Mouse (Mus musculus) kidney, embryonic 16.5 days (tissue): ENCODE results near the gene Opcml. TPM values are rescaled to one million over a fixed set of nuclear protein-coding genes. Genes with fewer than 3 reads are reported as not detected.

Experiments
- ATAC-seq: fragments of 200-750 bp; cut with Nextera tagmentation; 2 replicates; pipeline ENCODE4 v1.8.0; 2017; ENCODE audit warnings: moderate TSS enrichment; ENCODE audit not compliant: low FRiP score, low TSS enrichment
- H3K27ac ChIP-seq: fragments of 300-500 bp; sonication (generic); 2 replicates; pipeline ENCODE4 v1.5.1; 2014; ENCODE audit warnings: low read length
- H3K27me3 ChIP-seq: fragments of 300-500 bp; sonication (generic); 2 replicates; pipeline ENCODE4 v1.6.1; 2014; ENCODE audit warnings: low read length, control low read depth, mixed read lengths; ENCODE audit not compliant: insufficient read depth
- H3K36me3 ChIP-seq: fragments of 300-500 bp; sonication (generic); 2 replicates; pipeline ENCODE4 v1.6.1; 2014; ENCODE audit warnings: low read length, control low read depth, mixed read lengths; ENCODE audit not compliant: insufficient read depth
- H3K4me1 ChIP-seq: fragments of 300-500 bp; sonication (generic); 2 replicates; pipeline ENCODE4 v1.6.1; 2014; ENCODE audit warnings: low read length, control low read depth, mixed read lengths; ENCODE audit not compliant: insufficient read depth
- H3K4me2 ChIP-seq: fragments of 300-500 bp; sonication (generic); replicated peaks from 2 replicates; pipeline ENCODE4 v1.6.1; 2014; ENCODE audit warnings: low read depth, low read length
- H3K4me3 ChIP-seq: fragments of 300-500 bp; sonication (generic); 2 replicates; pipeline ENCODE4 v1.5.1; 2014; ENCODE audit warnings: mild to moderate bottlenecking, low read length
- H3K9ac ChIP-seq: fragments of 300-500 bp; sonication (generic); replicated peaks from 2 replicates; pipeline ENCODE4 v1.6.1; 2014; ENCODE audit warnings: low read length
- H3K9me3 ChIP-seq: fragments of 300-500 bp; sonication (generic); 2 replicates; pipeline ENCODE4 v1.6.1; 2016; ENCODE audit warnings: low read length, control low read depth
- WGBS: fragments of 180-500 bp; shearing (Covaris S2); extraction: QIAGEN DNeasy Blood & Tissue Kit; methylation state at CpG from one replicate; pipeline ENCODE4 v1.1.7; 2014; 5-methylcytosine and 5-hydroxymethylcytosine counted together
- polyA plus RNA-seq: library from polyadenylated mRNA; unstranded; fragments of >200 nt; fragmentation: Nextera tagmentation; extraction: Ambion mirVana; gene quantifications from 2 replicates; pipeline ENCODE4 v1.2.1, GENCODE M21; 2015

Opcml gene
- polyA plus RNA-seq, 1 experiment from 2014 or later: 2.0 TPM

DNA sequence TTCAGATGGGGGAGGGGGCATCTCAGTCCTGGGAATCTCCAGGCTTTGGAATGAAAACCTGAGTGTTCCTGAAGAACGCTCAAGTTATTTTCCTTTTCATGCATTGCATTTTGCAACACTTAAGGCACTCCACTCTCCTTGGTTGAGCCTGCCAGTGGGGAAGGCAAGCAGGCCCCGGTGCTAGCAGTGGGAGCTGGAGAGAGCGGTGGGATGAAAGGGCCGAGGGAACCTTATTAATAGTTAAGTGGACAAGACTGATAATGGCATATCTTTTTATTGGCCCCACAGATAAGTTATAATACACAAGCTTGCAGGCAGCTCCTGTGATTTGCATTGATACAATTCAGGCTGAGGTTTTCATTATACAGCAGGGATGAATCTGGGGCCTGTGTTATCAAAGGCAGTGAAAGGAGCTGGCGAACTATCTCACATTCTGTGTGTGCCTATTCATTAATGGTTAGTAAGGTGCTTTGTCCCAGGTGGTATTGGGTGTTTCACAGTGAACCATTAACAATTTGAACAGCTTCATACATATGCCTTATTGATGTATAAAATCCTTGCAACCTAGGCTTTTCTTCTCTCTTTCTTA lies 407.6 kb downstream of the Opcml start:
- Histone ChIP-seq H3K4me1 (no peaks in the 10 kb centered on the region), H3K27me3 (no peaks in the 10 kb centered on the region), H3K9me3 (no peaks in the 10 kb centered on the region), H3K4me2 (no peak overlapping the region), H3K36me3 (no peaks in the 10 kb centered on the region), H3K9ac (no peak overlapping the region), H3K4me3 (no peak overlapping the region), H3K27ac (no peak overlapping the region)
- WGBS: 82% methylated on average over 5 of the region's 5 CpGs
- no peak for ATAC-seq

DNA sequence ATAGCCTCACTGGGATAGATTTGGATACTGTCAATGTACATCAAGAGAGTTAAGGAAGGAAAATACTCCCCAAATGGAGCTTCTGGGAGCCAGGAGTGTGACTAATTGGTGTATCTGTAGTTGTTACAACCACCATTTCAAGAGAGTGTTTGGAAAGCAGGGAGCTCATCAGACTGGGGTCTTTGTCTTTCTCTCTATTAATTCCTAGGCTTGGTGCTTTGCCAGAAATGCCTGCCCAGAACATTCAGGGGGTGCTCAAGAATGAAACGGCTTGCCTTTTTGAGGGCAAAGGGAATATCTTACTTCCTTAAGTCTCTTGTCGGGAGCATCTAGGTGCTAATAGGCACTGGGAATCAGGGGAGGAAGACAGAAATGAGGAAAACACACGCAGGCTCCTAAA lies 416.9 kb downstream of the Opcml start:
- H3K36me3 ChIP-seq: no peaks in the 10 kb centered on the region
- H3K4me1 ChIP-seq: no peaks in the 10 kb centered on the region
- peaks cover 4% of the 10 kb centered on the region; the same call in 1 of the 2 replicates for H3K9me3 ChIP-seq
- no peak overlapping the region for H3K4me2 ChIP-seq
- no peak overlapping the region for H3K27ac ChIP-seq
- no peak overlapping the region for H3K9ac ChIP-seq
- H3K4me3 ChIP-seq: no peak overlapping the region
- 91% methylated on average over 3 of the region's 3 CpGs for WGBS
- H3K27me3 ChIP-seq: no peaks in the 10 kb centered on the region
- ATAC-seq: no peak

DNA sequence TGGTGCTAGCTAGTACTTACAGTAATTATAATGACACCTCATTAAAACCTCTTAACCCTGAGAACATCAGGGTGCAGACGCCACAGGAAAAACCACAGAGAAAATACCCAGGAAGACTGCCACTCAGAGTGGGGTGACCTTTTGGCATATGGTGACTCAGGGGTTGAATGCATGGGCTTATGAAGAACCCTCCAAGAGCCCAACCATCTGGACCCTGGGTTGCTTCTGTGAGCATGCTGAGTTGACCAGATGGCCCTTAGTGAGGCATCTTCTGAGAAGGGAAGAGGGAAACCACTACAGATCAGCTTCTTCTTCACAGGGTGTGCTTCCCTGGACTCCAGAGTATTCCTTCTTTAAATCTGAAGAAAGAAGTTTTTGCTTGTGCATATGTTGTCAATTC lies 418.1 kb downstream of the Opcml start:
- peaks cover 4% of the 10 kb centered on the region; the same call in 1 of the 2 replicates for H3K9me3 ChIP-seq
- no peak overlapping the region for H3K4me3 ChIP-seq
- H3K36me3 ChIP-seq: no peaks in the 10 kb centered on the region
- 90% methylated on average over 1 of the region's 1 CpGs for WGBS
- H3K9ac ChIP-seq: no peak overlapping the region
- H3K27me3 ChIP-seq: no peaks in the 10 kb centered on the region
- ATAC-seq: no peak
- no peaks in the 10 kb centered on the region for H3K4me1 ChIP-seq
- no peak overlapping the region for H3K4me2 ChIP-seq
- no peak overlapping the region for H3K27ac ChIP-seq

DNA sequence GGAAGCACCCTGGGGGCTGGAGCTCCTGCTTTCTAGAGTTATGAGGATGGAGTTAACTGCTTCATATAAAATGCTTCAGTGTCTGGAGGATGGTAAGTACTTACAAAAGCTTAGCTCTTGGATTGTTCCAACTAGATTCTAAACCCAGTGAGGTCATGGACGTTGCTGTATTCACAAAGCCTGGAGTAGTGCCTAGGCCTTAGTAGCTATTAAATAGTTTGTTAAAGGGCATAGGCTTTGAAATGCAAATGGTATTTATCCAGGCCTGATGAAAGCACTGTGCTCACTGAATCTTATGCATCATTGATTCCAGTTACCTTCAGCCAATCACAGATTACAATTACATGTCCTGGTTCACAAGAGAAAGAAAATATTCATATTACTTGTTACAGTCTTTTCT lies 421.3 kb downstream of the Opcml start:
- H3K4me2 ChIP-seq: no peak overlapping the region

DNA sequence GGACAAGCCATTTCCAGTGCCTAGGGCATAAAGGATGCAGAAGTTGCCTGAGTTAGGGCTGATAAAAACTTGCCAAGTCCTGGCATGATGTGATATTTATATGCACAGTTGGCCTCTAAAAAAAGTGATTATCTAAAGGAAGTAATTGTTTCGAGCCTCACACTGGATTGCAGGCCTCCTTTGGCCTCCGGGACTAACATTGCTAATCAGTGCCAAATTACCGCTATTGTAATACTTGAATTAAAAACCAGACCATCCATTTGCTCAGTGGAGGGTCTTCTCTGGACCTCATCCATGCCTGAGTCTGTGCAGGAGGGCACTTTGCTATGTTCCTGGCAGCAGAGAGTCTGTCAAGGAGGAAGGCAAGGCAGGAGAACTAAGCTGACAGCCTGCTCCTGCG lies 423.3 kb downstream of the Opcml start:
- H3K27ac ChIP-seq: no peak overlapping the region
- H3K4me1 ChIP-seq: no peaks in the 10 kb centered on the region
- no peak overlapping the region for H3K4me3 ChIP-seq
- ATAC-seq: no peak
- H3K36me3 ChIP-seq: no peaks in the 10 kb centered on the region
- no peak overlapping the region for H3K9ac ChIP-seq
- no peaks in the 10 kb centered on the region for H3K27me3 ChIP-seq
- 75% methylated on average over 4 of the region's 4 CpGs for WGBS
- no peaks in the 10 kb centered on the region for H3K9me3 ChIP-seq
- H3K4me2 ChIP-seq: no peak overlapping the region

More for the DNA sequence above, 421.3 kb downstream of the Opcml start:
- ATAC-seq: no peak
- H3K27me3 ChIP-seq: no peaks in the 10 kb centered on the region
- no peaks in the 10 kb centered on the region for H3K9me3 ChIP-seq
- 39% methylated on average over 1 of the region's 1 CpGs for WGBS
- H3K27ac ChIP-seq: no peak overlapping the region
- H3K4me1 ChIP-seq: no peaks in the 10 kb centered on the region
- no peak overlapping the region for H3K9ac ChIP-seq
- no peak overlapping the region for H3K4me3 ChIP-seq
- no peaks in the 10 kb centered on the region for H3K36me3 ChIP-seq

DNA sequence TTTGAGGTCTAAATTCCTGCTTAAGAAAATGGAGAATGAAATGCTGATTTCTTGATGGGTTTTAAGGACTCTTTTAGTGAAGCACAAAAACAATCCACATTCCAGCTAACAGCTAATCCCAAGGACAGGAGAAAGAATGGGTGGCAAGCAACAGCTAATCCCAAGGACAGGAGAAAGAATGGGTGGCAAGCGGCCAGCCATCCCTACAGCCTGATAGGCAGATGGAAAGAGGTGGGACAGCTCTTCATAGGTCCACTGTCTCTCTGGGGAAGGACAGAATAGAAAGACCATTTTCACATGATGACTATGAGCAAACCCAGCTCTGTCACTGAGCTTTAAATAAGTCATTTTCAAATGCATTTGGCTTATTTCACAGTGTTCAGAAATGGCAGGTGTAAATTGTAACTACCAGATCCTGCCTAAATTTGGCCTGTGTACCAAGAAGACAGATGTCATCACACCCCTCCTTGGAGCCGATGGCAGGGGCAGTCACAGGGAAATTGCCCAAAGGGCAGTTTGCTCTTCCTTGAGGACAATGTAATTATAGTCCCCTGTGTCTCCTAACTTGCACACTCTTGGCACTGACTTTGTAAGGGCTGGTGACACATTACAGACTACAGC lies 427.6 kb downstream of the Opcml start:
- Histone ChIP-seq H3K4me3 (no peak overlapping the region), H3K27ac (no peak overlapping the region), H3K4me1 (no peaks in the 10 kb centered on the region), H3K9me3 (no peaks in the 10 kb centered on the region), H3K27me3 (no peaks in the 10 kb centered on the region), H3K9ac (no peak overlapping the region), H3K4me2 (no peak overlapping the region), H3K36me3 (no peaks in the 10 kb centered on the region)
- WGBS: 78% methylated on average over 2 of the region's 2 CpGs
- no peak for ATAC-seq

DNA sequence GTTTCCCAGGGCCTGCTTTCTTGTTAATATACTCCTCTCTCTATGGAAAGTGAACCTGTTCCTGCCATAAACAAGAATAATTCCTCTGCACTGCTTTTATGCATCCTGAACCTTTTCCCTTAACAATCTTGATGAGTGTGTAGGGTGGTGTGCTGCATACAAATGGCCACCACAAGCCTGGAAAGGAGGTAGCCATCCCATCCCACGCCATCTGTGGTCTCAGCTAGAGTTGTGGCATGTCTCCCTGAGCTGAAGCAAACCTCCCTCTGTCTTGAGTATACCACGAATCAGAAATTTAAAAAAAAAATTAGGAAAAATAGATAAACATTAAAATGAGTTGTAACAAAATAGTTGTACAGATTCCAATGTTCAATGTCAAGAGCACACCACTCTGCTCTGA lies 432.2 kb downstream of the Opcml start:
- 72% methylated on average over 2 of the region's 2 CpGs for WGBS
- Histone ChIP-seq H3K9ac (no peak overlapping the region), H3K9me3 (no peaks in the 10 kb centered on the region), H3K36me3 (no peaks in the 10 kb centered on the region), H3K27me3 (no peaks in the 10 kb centered on the region), H3K4me1 (no peaks in the 10 kb centered on the region), H3K4me2 (no peak overlapping the region), H3K4me3 (no peak overlapping the region), H3K27ac (no peak overlapping the region)
- ATAC-seq: no peak

DNA sequence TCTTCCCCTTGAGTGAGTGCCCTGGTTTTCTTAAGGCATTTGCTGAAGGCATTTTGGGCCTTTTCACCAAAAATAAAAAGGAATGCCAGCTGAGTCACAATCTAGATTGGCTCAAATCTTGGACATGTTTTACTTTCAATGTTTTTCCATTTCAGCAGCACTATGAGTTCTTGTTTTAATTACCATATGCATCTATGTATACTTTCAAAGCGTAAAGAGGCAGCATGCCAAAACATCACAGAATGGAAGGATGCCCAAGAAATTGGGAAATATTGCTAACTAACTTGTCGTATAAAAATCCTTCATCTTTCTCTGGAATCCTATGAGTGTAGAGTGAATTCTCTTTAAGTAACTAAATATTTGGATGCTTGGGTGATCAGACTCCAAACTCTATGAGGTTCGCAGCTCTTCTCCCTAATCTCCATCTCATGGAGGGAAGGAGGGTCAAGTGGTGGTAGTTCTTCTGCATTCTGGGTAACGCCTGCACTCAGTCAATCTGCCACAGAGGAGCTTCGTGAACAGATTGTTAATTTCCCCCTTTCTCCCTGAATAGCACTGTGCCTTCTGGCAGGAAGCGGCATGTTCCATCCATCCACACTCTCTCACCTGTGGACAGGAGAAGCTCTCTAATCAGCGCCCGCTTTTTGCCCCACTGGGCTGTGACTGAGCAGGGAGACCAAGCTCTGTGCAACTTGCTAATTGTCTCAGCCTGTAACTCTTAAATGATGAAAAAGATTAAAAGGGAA lies 435.4 kb downstream of the Opcml start:
- Histone ChIP-seq H3K27me3 (no peaks in the 10 kb centered on the region), H3K4me1 (no peaks in the 10 kb centered on the region), H3K27ac (no peak overlapping the region), H3K36me3 (no peaks in the 10 kb centered on the region), H3K4me3 (no peak overlapping the region), H3K4me2 (no peak overlapping the region), H3K9ac (no peak overlapping the region), H3K9me3 (no peaks in the 10 kb centered on the region)
- no peak for ATAC-seq
- 72% methylated on average over 8 of the region's 8 CpGs for WGBS

DNA sequence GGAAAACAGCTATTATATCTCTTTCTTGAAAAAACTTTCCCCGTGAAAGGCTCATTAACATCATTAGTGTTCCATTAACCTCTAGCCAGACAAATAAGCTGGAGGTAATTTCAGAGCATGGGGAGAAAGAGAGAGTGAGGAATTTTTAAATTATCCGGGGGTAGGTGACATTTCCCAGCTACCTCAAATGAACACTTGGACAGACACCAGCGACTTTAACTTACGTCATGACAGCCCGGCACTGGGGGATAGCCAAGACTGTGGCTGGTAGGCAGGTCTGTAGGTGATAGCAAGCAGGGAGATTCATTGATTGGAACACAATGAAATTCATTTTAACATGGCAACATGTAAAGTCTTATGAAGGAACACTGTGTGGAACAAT lies 436.0 kb downstream of the Opcml start:
- Histone ChIP-seq H3K27me3 (no peaks in the 10 kb centered on the region), H3K27ac (no peak overlapping the region), H3K9me3 (no peaks in the 10 kb centered on the region), H3K4me1 (no peaks in the 10 kb centered on the region), H3K9ac (no peak overlapping the region), H3K36me3 (no peaks in the 10 kb centered on the region), H3K4me2 (no peak overlapping the region), H3K4me3 (no peak overlapping the region)
- 62% methylated on average over 5 of the region's 5 CpGs for WGBS
- no peak for ATAC-seq

DNA sequence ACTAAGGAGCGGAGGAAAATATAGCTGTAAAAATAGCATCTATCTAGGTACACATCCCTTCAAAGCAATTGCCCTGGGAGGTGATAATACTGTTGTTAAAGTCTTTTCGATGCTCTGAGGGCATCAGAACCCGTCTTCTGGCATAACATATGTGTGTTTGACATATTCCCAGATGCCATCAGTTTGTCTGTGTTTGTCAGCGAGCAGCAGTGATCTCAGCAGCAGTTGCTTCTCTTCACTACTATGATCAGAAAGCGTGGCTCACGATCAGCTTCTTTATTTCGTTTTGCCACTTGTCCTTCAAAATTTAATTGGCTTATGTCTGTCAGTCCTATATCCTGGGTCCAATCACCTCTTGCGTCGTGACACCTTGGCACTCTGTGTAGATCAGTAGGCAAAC lies 447.9 kb downstream of the Opcml start:
- no peak for ATAC-seq
- H3K36me3 ChIP-seq: no peaks in the 10 kb centered on the region
- no peaks in the 10 kb centered on the region for H3K27me3 ChIP-seq
- H3K9me3 ChIP-seq: no peaks in the 10 kb centered on the region
- no peak overlapping the region for H3K9ac ChIP-seq
- H3K27ac ChIP-seq: no peak overlapping the region
- no peak overlapping the region for H3K4me2 ChIP-seq
- H3K4me1 ChIP-seq: no peaks in the 10 kb centered on the region
- H3K4me3 ChIP-seq: no peak overlapping the region
- 85% methylated on average over 9 of the region's 9 CpGs for WGBS
